ENCODE assay signal across 18 mouse cellular contexts in the genomic region with DNA sequence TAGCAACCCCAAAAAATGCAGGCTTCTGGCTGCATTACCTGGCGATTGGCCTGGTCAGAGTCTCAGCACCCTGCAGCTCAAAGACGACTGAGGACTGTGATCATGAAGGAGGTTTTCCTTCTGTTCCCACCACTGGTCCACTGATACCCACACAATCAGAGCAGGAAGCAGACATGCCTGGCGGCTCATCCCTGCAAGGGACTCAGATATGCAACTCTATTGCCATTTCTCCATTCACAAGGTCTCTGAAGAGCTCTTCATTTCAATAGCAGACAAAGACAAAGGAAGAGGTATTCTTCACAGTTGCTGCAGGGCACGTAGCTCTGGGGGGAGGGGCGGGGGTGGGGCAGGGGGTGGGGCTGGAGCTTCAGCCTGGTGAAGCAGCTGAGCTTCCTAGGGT.
"Had no signal": no experiment of that assay in that cellular context is flagged by ENCODE, and none has a peak within 500 bp of the region (broad histone marks: within the 10 kb centered on the region; RNA-seq: fewer than 3 reads in every experiment).

No protein-coding gene starts in this region.

- H3K4me1 ChIP-seq: liver, embryonic 13.5 days had no signal

- DNase-seq: kidney, postnatal 36 days; layer of hippocampus, postnatal 36 days; liver, embryonic 13.5 days; lung, adult 2 months; lung, postnatal 14 days; lung, postnatal 4 days; right cerebral cortex, adult 18-20 months; right cerebral cortex, postnatal 14 days; right cerebral cortex, postnatal 4 days; thymus, adult 2 months; thymus, postnatal 14 days; thymus, postnatal 4 days had no signal

- H3K27ac ChIP-seq: kidney, postnatal 0 days; liver, embryonic 13.5 days; midbrain, embryonic 12.5 days; stomach, postnatal 0 days had no signal

- H3K36me3 ChIP-seq: liver, embryonic 13.5 days; midbrain, embryonic 12.5 days had no signal

- H3K4me3 ChIP-seq: left cerebral cortex, adult 2 months; liver, embryonic 13.5 days; midbrain, embryonic 12.5 days; myocyte had no signal

- H3K27me3 ChIP-seq: liver, embryonic 13.5 days; midbrain, embryonic 12.5 days had no signal

- ATAC-seq: midbrain, embryonic 16.5 days had no signal

- H3K9me3 ChIP-seq: liver, embryonic 13.5 days; midbrain, embryonic 12.5 days had no signal

- H3K4me2 ChIP-seq: liver, embryonic 13.5 days; midbrain, embryonic 12.5 days had no signal

- H3K9ac ChIP-seq: liver, embryonic 13.5 days; midbrain, embryonic 12.5 days had no signal
